Mouse (Mus musculus) CD8-positive naive resting alpha-beta T cell, adult 57 days (primary cell): ENCODE results near the gene Olfr1168. TPM values are rescaled to one million over a fixed set of nuclear protein-coding genes. Genes with fewer than 3 reads are reported as not detected.

Experiments
- total RNA-seq: library from RNA; stranded (reverse); gene quantifications from one replicate; pipeline ENCODE4 v1.2.4, GENCODE M21; 2023

The Olfr1168 gene
- total RNA-seq = not detected

DNA sequence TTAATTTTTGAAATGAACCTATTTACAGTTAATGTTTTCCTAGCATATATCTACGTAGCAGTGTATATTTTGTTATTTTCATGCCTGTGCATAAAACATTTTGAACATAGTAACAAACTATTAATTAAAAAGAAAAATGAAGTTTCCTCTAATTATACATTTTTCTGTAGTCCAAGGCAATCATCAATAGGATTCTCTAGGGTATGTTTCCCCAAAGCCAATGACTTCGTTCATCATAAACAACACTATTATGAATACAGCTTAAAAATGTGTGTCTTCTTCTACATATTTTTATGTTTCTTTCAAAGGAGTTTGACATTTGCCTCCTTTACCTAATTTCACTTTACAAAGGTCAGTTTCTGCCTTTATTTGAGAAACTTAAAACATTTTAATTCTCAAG, at the start of gene Olfr1168:
Olfr1168 (plus strand) TSS at position 301 of the 400 bp plus-strand sequence.

DNA sequence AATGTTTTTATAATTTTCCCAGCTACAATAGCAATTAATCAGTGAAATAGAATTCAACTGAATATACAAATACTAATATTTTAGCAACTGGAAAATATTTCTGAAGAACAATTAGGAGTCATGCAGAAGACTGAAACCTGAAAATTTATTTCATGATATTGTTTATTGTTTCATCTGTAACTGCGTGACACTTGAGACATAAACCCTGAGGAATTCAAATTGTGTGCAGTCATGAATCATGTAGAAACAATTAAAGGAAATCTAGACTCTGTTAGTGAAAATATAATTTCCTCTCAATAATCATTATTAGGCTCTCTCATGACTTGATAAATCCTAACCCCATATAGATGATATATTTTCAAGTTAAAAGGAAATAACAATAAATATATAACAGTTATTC, 26.6 kb upstream of the Olfr1168 start, which contains the start of gene Olfr1167:
Olfr1167 (minus strand) TSS at position 101 of the 400 bp plus-strand sequence.

DNA sequence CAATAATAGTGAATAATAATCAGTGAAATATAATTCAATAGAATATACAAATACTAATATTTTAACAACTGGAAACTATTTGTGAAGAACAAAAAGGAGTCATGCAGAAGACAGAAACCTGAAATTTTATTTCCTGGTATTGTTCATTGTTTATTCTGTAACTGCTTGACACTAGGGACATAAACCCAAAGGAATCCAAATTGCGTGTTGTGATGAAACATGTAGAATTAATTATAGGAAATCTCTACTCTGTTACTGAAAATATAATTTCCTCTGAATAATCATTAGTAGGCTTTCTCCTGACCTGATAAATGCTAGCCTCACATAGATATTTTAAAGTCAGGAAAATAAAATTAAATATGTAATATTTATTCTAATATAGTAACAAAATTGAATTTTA, 46.6 kb downstream of the Olfr1168 start, which contains the start of gene Olfr1170:
Olfr1170 (minus strand) TSS at position 101 of the 400 bp plus-strand sequence.

Other genes with a start within 250 kb of the Olfr1168 start
- gene Olfr1155, start 236.7 kb upstream of the Olfr1168 start, total RNA-seq = not detected
- not detected for gene Olfr1156, start 228.8 kb upstream of the Olfr1168 start, total RNA-seq
- gene Olfr1157, start 213.6 kb upstream of the Olfr1168 start, total RNA-seq = not detected
- gene Olfr74, start 207.2 kb upstream of the Olfr1168 start, total RNA-seq = not detected
- gene Olfr1158, start 191.8 kb upstream of the Olfr1168 start, total RNA-seq = not detected
- gene Olfr1160, start 173.6 kb upstream of the Olfr1168 start, total RNA-seq = not detected
- not detected for gene Olfr1161, start 159.1 kb upstream of the Olfr1168 start, total RNA-seq
- not detected for gene Olfr73, start 144.2 kb upstream of the Olfr1168 start, total RNA-seq
- not detected for gene Olfr1162, start 130.8 kb upstream of the Olfr1168 start, total RNA-seq
- not detected for gene Olfr1163, start 110.0 kb upstream of the Olfr1168 start, total RNA-seq
- not detected for gene Olfr1164, start 87.9 kb upstream of the Olfr1168 start, total RNA-seq
- not detected for gene Olfr1166, start 53.6 kb upstream of the Olfr1168 start, total RNA-seq
- not detected for gene Olfr1167, start 26.7 kb upstream of the Olfr1168 start, total RNA-seq
- gene Olfr1170, start 46.5 kb downstream of the Olfr1168 start, total RNA-seq = not detected
- not detected for gene Olfr1173, start 98.0 kb downstream of the Olfr1168 start, total RNA-seq
- gene Olfr1174-ps, start 133.3 kb downstream of the Olfr1168 start, total RNA-seq = not detected
- gene Olfr1175-ps, start 145.3 kb downstream of the Olfr1168 start, total RNA-seq = not detected
- not detected for gene Olfr1176, start 154.8 kb downstream of the Olfr1168 start, total RNA-seq
- not detected for gene Olfr1177-ps, start 164.6 kb downstream of the Olfr1168 start, total RNA-seq
- not detected for gene Olfr1178, start 205.2 kb downstream of the Olfr1168 start, total RNA-seq
- not detected for gene Olfr1179, start 224.6 kb downstream of the Olfr1168 start, total RNA-seq
- not detected for gene Olfr1180, start 237.3 kb downstream of the Olfr1168 start, total RNA-seq
- not detected for gene Olfr1181, start 244.3 kb downstream of the Olfr1168 start, total RNA-seq